Mouse (Mus musculus): ENCODE data around the gene Lrrc41.

GRCm38 (mm10) chr4:116040466-116040865 is 34.6 kb upstream of the Lrrc41 start:
- TF ChIP-seq POLR2A (IDR thresholded peaks at IDR 0.05; ENCODE audit: insufficient read depth, low read depth, low read length) (no peak), CTCF (IDR thresholded peaks at IDR 0.05) (no peak)
